Mouse (Mus musculus): Measurements from ENCODE around the gene Rc3h2. TPM values are rescaled to one million over a fixed set of nuclear protein-coding genes. Genes with fewer than 3 reads are reported as not detected.

Rc3h2 gene
- polyA plus RNA-seq, 1 experiment from 2014 or later, result 28.0 TPM

GRCm38 (mm10) chr2:37395539-37395938 lies 27.2 kb downstream of the Rc3h2 start:
- H3K27ac ChIP-seq, result no peak overlapping the region
- peaks cover 42% of the 10 kb centered on the region for H3K36me3 ChIP-seq
- WGBS, result 61% methylated on average over 1 of the region's 1 CpGs
- no peak overlapping the region for H3K4me3 ChIP-seq (replicated peaks)
- no peak overlapping the region for H3K9ac ChIP-seq (replicated peaks)
- ATAC-seq, result no peak
- H3K4me1 ChIP-seq (replicated peaks), result no peaks in the 10 kb centered on the region
- H3K9me3 ChIP-seq, result no peaks in the 10 kb centered on the region
- no peaks in the 10 kb centered on the region for H3K27me3 ChIP-seq
- H3K4me2 ChIP-seq (replicated peaks), result no peak overlapping the region

GRCm38 (mm10) chr2:37382921-37383320 lies 39.8 kb downstream of the Rc3h2 start:
- Histone ChIP-seq H3K4me1 (replicated peaks) (no peaks in the 10 kb centered on the region), H3K9ac (replicated peaks) (no peak overlapping the region), H3K4me3 (replicated peaks) (no peak overlapping the region), H3K4me2 (replicated peaks) (no peak overlapping the region), H3K9me3 (no peaks in the 10 kb centered on the region), H3K27me3 (no peaks in the 10 kb centered on the region), H3K27ac (no peak overlapping the region), H3K36me3 (peaks cover 36% of the 10 kb centered on the region)
- WGBS, result 95% methylated on average over 9 of the region's 9 CpGs
- no peak for ATAC-seq

GRCm38 (mm10) chr2:37380189-37380588 lies 42.5 kb downstream of the Rc3h2 start:
- no peak overlapping the region for H3K4me2 ChIP-seq (replicated peaks)
- no peak overlapping the region for H3K27ac ChIP-seq
- WGBS, result 59% methylated on average over 2 of the region's 2 CpGs
- H3K4me1 ChIP-seq (replicated peaks), result no peaks in the 10 kb centered on the region
- no peak overlapping the region for H3K4me3 ChIP-seq (replicated peaks)
- ATAC-seq, result peak; percentile 55; the same call in 1 of the 2 replicates
- no peak overlapping the region for H3K9ac ChIP-seq (replicated peaks)
- peaks cover 46% of the 10 kb centered on the region for H3K36me3 ChIP-seq
- no peaks in the 10 kb centered on the region for H3K9me3 ChIP-seq
- H3K27me3 ChIP-seq, result no peaks in the 10 kb centered on the region

GRCm38 (mm10) chr2:37376018-37376417 lies 46.7 kb downstream of the Rc3h2 start:
- WGBS, result 100% methylated on average over 1 of the region's 1 CpGs
- no peak for ATAC-seq

GRCm38 (mm10) chr2:37370651-37371050 lies 52.1 kb downstream of the Rc3h2 start:
- Histone ChIP-seq H3K9me3 (no peaks in the 10 kb centered on the region), H3K9ac (replicated peaks) (no peak overlapping the region), H3K36me3 (peaks cover 6% of the 10 kb centered on the region), H3K27me3 (no peaks in the 10 kb centered on the region), H3K27ac (no peak overlapping the region), H3K4me3 (replicated peaks) (no peak overlapping the region), H3K4me2 (replicated peaks) (no peak overlapping the region), H3K4me1 (replicated peaks) (no peaks in the 10 kb centered on the region)
- ATAC-seq, result no peak
- 92% methylated on average over 2 of the region's 2 CpGs for WGBS

More at GRCm38 (mm10) chr2:37376018-37376417, 46.7 kb downstream of the Rc3h2 start:
- no peak overlapping the region for H3K9ac ChIP-seq (replicated peaks)
- no peak overlapping the region for H3K27ac ChIP-seq
- no peak overlapping the region for H3K4me2 ChIP-seq (replicated peaks)
- H3K27me3 ChIP-seq, result no peaks in the 10 kb centered on the region
- H3K4me1 ChIP-seq (replicated peaks), result no peaks in the 10 kb centered on the region
- no peaks in the 10 kb centered on the region for H3K9me3 ChIP-seq
- H3K36me3 ChIP-seq, result peaks cover 29% of the 10 kb centered on the region
- H3K4me3 ChIP-seq (replicated peaks), result no peak overlapping the region

GRCm38 (mm10) chr2:37359908-37360307 lies 62.8 kb downstream of the Rc3h2 start:
- Histone ChIP-seq H3K27ac (no peak overlapping the region), H3K4me3 (replicated peaks) (no peak overlapping the region), H3K4me1 (replicated peaks) (peaks cover 16% of the 10 kb centered on the region), H3K27me3 (no peaks in the 10 kb centered on the region), H3K36me3 (peaks cover 18% of the 10 kb centered on the region), H3K4me2 (replicated peaks) (peak overlapping the region; percentile 6; the same call in 1 of the 2 replicates), H3K9me3 (no peaks in the 10 kb centered on the region), H3K9ac (replicated peaks) (no peak overlapping the region)
- ATAC-seq, result no peak
- 95% methylated on average over 2 of the region's 2 CpGs for WGBS

GRCm38 (mm10) chr2:37358633-37359540 lies 63.8 kb downstream of the Rc3h2 start, which contains the start of gene Pdcl:
Pdcl (minus strand) TSS chr2:37359332.
- Histone ChIP-seq H3K36me3 (peaks cover 28% of the 10 kb centered on the region), H3K9me3 (no peaks in the 10 kb centered on the region), H3K27me3 (no peaks in the 10 kb centered on the region), H3K27ac (peak within 1 kb of the TSS; percentile 89), H3K4me3 (replicated peaks) (peak within 1 kb of the TSS; percentile 68), H3K4me1 (replicated peaks) (peaks cover 16% of the 10 kb centered on the region), H3K9ac (replicated peaks) (peak within 1 kb of the TSS; percentile 75), H3K4me2 (replicated peaks) (peak within 1 kb of the TSS; percentile 82)
- peak; percentile 98 for ATAC-seq
- whole genome bisulfite sequencing, result under 1% methylated on average over 42 of the region's 42 CpGs

- no peak overlapping the region for H3K9ac ChIP-seq (replicated peaks)
- H3K36me3 ChIP-seq, result peaks cover 58% of the 10 kb centered on the region
- H3K9me3 ChIP-seq, result no peaks in the 10 kb centered on the region
- no peak overlapping the region for H3K27ac ChIP-seq
- no peak overlapping the region for H3K4me3 ChIP-seq (replicated peaks)
- ATAC-seq, result no peak
- 96% methylated on average over 5 of the region's 5 CpGs for WGBS
- no peaks in the 10 kb centered on the region for H3K27me3 ChIP-seq
- peaks cover 16% of the 10 kb centered on the region for H3K4me1 ChIP-seq (replicated peaks)
- no peak overlapping the region for H3K4me2 ChIP-seq (replicated peaks)
Measured at GRCm38 (mm10) chr2:37355571-37355970, 67.1 kb downstream of the Rc3h2 start.

- Histone ChIP-seq H3K27me3 (no peaks in the 10 kb centered on the region), H3K27ac (no peak overlapping the region), H3K4me1 (replicated peaks) (no peaks in the 10 kb centered on the region), H3K9ac (replicated peaks) (no peak overlapping the region), H3K4me3 (replicated peaks) (no peak overlapping the region), H3K36me3 (peaks cover 62% of the 10 kb centered on the region), H3K4me2 (replicated peaks) (no peak overlapping the region), H3K9me3 (no peaks in the 10 kb centered on the region)
- ATAC-seq, result no peak
- 93% methylated on average over 7 of the region's 7 CpGs for WGBS
Measured at GRCm38 (mm10) chr2:37351671-37352070, 71.0 kb downstream of the Rc3h2 start.

- ATAC-seq, result peak; percentile 43; the same call in 1 of the 2 replicates
- Histone ChIP-seq H3K9ac (replicated peaks) (no peak overlapping the region), H3K4me2 (replicated peaks) (no peak overlapping the region)
Measured at GRCm38 (mm10) chr2:37338497-37339187, 84.1 kb downstream of the Rc3h2 start.

GRCm38 (mm10) chr2:37333321-37333720 lies 89.4 kb downstream of the Rc3h2 start:
- Histone ChIP-seq H3K9ac (replicated peaks) (no peak overlapping the region), H3K4me2 (replicated peaks) (no peak overlapping the region), H3K4me1 (replicated peaks) (no peaks in the 10 kb centered on the region), H3K9me3 (no peaks in the 10 kb centered on the region), H3K4me3 (replicated peaks) (no peak overlapping the region), H3K27me3 (no peaks in the 10 kb centered on the region), H3K27ac (no peak overlapping the region), H3K36me3 (no peaks in the 10 kb centered on the region)
- 83% methylated on average over 2 of the region's 2 CpGs for WGBS
- no peak for ATAC-seq

More at GRCm38 (mm10) chr2:37338497-37339187, 84.1 kb downstream of the Rc3h2 start:
- Histone ChIP-seq H3K4me3 (replicated peaks) (no peak overlapping the region), H3K9me3 (no peaks in the 10 kb centered on the region), H3K27ac (no peak overlapping the region), H3K36me3 (no peaks in the 10 kb centered on the region), H3K27me3 (no peaks in the 10 kb centered on the region), H3K4me1 (replicated peaks) (no peaks in the 10 kb centered on the region)
- 65% methylated on average over 10 of the region's 10 CpGs for WGBS

GRCm38 (mm10) chr2:37326215-37326614 lies 96.5 kb downstream of the Rc3h2 start, which contains the start of gene Olfr368:
Olfr368 (plus strand) TSS chr2:37326515.
- Histone ChIP-seq H3K4me1 (replicated peaks) (no peaks in the 10 kb centered on the region), H3K9ac (replicated peaks) (no peak within 1 kb of the TSS), H3K36me3 (no peaks in the 10 kb centered on the region), H3K27ac (no peak within 1 kb of the TSS), H3K27me3 (no peaks in the 10 kb centered on the region), H3K4me2 (replicated peaks) (no peak within 1 kb of the TSS), H3K9me3 (no peaks in the 10 kb centered on the region), H3K4me3 (replicated peaks) (no peak within 1 kb of the TSS)
- ATAC-seq, result no peak
- WGBS, result 100% methylated on average over 1 of the region's 1 CpGs

All from midbrain, embryonic 13.5 days (tissue).